Mouse (Mus musculus) G1E-ER4 (cell line): ENCODE results near the gene Plce1. TPM values are rescaled to one million over a fixed set of nuclear protein-coding genes. Genes with fewer than 3 reads are reported as not detected.

Experiments used
- GATA1 ChIP-seq: IDR thresholded peaks from one replicate; pipeline ENCODE4 v1.8.0; 2012; ENCODE audit warnings: low read length, inconsistent platforms
- polyA plus RNA-seq: library from polyadenylated mRNA; stranded (reverse); fragments of >175 nt; gene quantifications from 2 replicates; pipeline ENCODE4 v1.2.3, GENCODE M21; 2012

The Plce1 gene
- polyA plus RNA-seq, 1 experiment: not detected

DNA sequence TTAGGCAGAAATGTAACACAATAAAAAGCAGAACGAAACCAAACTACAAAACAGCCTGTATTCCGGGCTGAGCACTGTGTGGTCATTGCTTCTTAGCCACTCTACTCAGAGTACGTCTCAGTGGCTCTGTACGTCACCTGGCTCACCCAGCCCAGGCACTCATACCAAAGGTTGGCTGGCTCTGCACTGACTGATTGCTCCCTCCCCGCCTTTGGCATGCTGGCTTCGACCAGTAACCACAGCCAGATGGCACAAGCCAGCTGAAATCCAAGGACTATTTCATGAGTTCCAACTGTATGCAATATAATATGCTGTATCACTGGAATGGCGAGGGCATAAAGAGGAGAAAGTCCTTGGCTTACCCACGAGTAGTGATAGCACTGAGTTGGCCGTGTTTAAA lies 121.9 kb downstream of the Plce1 start:
- TF ChIP-seq GATA1: no peak

GRCm38 (mm10) chr19:38607236-38607635 lies 126.3 kb downstream of the Plce1 start:
- TF ChIP-seq GATA1: no peak

GRCm38 (mm10) chr19:38608951-38609654 lies 128.2 kb downstream of the Plce1 start:
- TF ChIP-seq GATA1: no peak

GRCm38 (mm10) chr19:38610291-38610690 lies 129.4 kb downstream of the Plce1 start:
- no peak for TF ChIP-seq GATA1

- no peak for TF ChIP-seq GATA1
Measured at GRCm38 (mm10) chr19:38610809-38611208, 129.9 kb downstream of the Plce1 start.

GRCm38 (mm10) chr19:38614067-38614675 lies 133.3 kb downstream of the Plce1 start:
- TF ChIP-seq GATA1: no peak

DNA sequence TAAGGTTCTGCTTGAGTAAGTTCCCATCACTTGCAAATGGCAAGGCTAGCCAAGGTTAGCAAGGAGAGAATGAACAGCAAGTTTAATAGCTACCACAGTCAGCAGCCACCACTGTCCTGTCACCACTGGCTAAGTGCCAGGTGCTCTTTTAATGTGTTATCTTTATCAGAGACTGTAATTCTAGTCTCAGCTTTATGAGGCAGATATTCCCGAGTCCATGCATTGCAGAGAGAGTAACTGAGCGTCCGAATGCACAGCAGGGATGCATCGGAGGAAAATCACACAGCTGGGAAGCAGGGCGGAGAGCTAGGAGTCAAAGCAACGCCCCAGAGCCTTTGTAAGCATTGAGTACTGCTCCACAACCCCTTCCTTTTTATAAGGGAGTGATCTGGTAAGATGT lies 134.4 kb downstream of the Plce1 start:
- no peak for TF ChIP-seq GATA1

DNA sequence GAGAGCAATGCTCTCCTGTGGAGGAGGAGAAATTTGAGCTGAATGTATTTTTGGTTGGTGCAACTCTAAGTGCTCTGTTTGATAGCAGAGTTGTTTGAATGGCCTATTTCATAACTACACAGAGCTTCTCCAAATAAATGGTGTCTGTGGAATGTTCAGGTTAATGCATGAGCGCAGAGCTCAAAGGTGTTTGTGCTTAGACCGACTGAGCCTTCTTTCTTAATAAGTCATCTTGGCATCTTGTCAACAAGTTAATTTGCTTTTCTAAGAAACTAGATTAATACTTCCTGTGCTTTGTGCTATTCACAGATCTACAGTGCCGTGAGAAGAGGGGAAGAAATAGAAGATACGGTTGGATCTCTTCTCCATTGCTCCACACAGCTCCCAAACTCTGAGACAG lies 139.2 kb downstream of the Plce1 start:
- TF ChIP-seq GATA1: no peak

DNA sequence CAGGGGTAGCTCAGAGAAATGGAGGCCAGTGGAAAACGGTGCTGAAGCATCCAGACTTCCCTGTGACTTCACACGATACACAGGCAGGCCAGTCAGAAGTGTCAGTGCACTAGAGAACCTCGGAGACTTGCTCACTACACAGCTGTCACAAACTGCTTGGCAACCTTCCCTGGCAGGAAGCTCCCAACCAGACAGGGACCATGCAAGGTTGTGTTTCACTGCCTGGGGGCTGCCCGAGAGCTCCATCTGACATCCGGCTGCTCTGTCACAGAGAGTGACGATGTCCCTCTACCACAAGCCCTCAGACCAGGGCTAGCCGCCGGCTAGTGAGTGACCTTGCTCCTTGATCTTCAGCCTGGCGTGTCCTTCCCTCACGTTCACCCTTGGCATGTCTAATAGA lies 140.6 kb downstream of the Plce1 start:
- no peak for TF ChIP-seq GATA1

GRCm38 (mm10) chr19:38626246-38627015 lies 145.5 kb downstream of the Plce1 start:
- no peak for TF ChIP-seq GATA1

DNA sequence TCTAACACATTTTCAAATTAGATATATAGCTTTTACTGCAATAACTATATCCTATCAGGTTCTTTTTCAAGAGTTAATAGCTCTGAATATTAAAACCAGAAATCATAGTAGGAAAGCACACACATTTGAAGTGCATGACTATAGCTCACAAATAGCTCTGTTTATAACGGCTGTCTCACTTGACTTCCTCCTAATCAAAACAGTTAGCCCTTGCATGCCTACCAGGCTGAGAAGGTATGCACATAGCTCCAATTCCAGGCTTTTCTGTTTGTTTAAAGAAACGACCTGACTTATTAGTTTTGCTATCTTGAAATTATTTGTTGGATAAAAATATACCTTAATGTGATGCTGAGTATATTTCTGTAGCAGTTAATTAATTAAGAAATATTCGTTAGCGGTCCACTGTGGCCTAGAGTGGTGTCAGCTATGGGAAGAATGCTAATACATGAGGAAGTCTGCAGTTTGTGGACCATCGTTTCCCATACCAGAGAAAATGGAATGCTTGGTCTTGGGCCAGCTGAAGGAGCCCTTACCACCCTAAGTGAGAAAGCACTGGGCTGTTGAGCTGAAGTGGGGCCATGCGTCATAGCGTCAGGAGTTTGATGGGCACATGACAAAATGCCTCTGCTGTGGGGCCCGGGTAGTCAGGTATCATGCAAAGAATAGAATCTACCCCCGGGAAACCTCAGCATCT lies 146.3 kb downstream of the Plce1 start:
- no peak for TF ChIP-seq GATA1

GRCm38 (mm10) chr19:38632251-38632650 lies 151.3 kb downstream of the Plce1 start:
- no peak for TF ChIP-seq GATA1

GRCm38 (mm10) chr19:38633306-38633705 lies 152.4 kb downstream of the Plce1 start:
- no peak for TF ChIP-seq GATA1

DNA sequence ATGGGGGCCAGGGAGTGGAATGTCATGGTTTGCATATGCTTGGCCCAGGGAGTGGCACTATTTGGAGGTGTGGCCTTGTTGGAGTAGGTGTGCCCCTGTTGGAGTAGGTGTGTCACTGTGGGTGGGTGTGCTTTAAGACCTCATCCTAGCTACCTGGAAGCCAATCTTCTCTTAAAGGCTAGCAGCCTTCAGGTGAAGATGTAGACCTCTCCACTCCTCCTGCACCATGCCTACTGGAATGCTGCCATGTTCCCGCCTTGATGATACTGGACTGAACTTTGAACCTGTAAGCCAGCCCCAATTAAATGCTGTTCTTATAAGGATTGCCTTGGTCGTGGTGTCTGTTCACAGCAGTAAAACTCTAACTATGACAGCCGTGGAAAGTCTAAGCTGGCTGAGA lies 158.1 kb downstream of the Plce1 start:
- no peak for TF ChIP-seq GATA1

- TF ChIP-seq GATA1: no peak
Measured at GRCm38 (mm10) chr19:38639805-38640204, 158.9 kb downstream of the Plce1 start.
